In the genomic region with DNA sequence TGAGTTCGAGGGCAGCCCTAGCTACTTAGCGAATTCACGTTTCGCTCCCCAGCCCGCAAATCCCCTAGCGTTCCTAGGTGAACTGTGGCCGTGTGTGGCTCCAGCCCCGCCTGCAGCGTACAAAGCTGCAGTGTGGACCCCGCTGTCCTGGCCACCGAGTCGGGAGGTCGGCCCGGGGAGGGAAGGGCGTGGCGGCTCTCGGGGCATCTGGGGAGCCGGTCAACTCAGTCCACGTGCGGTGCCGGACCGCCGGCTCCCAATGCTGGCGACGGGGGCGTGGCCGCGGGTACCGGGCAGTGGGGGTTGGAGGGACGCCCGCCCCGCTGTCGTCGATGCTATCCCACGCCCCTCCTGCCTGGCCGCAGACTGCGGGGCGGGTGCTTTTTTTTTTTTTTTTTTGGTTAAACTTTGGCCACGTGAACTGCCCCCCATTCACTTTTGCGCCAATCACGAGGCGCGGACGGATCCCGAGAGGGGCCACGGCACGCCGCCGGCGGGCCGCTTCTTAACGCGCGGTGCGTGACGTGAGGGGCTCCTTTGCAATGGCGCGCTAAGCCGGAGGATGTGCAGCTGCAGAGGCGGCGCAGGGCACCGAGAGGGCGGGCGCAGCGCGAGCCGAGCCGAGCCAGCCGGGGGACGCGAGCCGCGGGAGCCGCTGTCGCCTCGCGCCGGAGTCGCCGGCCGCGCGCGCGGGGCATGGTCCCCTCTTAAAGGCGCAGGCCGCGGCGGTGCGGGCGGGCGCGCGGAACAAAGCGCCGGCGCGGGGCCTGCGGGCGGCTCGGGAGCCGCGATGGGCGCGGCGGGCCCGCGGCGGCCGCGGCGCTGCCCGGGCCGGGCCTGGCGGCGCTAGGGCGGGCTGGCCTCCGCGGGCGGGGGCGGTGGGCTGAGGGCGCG, we compare ENCODE assay signal across 8 mouse cellular contexts. TPM values are rescaled to one million over a fixed set of nuclear protein-coding genes. Genes with fewer than 3 reads are reported as not detected.
DNase-seq lines count a peak whose midpoint lies in the region; ATAC-seq and TF ChIP-seq lines count a peak whose summit lies in the region.

Gene Chsy1, plus strand, starts transcription at position 555 of the 894 bp plus-strand sequence.

- peak; percentile 65 for DNase-seq in ES-E14 (ENCODE audit: low read depth, low spot score)
- peak; percentile 86 for DNase-seq in cerebellum, adult 11-12 months
- peak; percentile 85 for DNase-seq in heart, postnatal 25 days (ENCODE audit: low spot score)
- peak; percentile 87 to 92 for DNase-seq in layer of hippocampus, adult 18-20 months (ENCODE audit: low spot score in 2 of 2)
- peak; percentile 88 to 89 for DNase-seq in lung, adult 18-20 months
- DNase-seq in testis, postnatal 10 days (ENCODE audit: low spot score), result peak; percentile 91

- in situ Hi-C loops in ES-E14 (cut with MboI; ENCODE audit: low sequenced_read_pairs in 2 of 2, unreplicated experiment in 2 of 2), result loop anchor here (25.0 kb wide), 2 partner anchors 203 to 553 kb away; no protein-coding TSS in a partner anchor

- no peaks in the 10 kb centered on the region for H3K9me3 ChIP-seq in ES-E14 (ENCODE audit: control insufficient read depth, insufficient read depth, low read depth, low read length)
- no peaks in the 10 kb centered on the region for H3K9me3 ChIP-seq in forebrain, embryonic 15.5 days
- no peaks in the 10 kb centered on the region for H3K9me3 ChIP-seq in neural tube, embryonic 15.5 days (replicated peaks)

- intact Hi-C loops in heart, postnatal 25 days (cut with DNase I), result no loop called here

- peak; percentile 92 for ATAC-seq in forebrain, embryonic 15.5 days (replicated peaks)
- peak; percentile 90 for ATAC-seq in neural tube, embryonic 15.5 days (ENCODE audit: low FRiP score)

- peak within 1 kb of the TSS; percentile 83 for H3K9ac ChIP-seq in ES-E14 (ENCODE audit: insufficient read depth, low read depth, low read length, poor library complexity, severe bottlenecking)
- H3K9ac ChIP-seq in forebrain, embryonic 15.5 days (replicated peaks), result peak within 1 kb of the TSS; percentile 91
- peak within 1 kb of the TSS; percentile 93 for H3K9ac ChIP-seq in neural tube, embryonic 15.5 days (replicated peaks)

- peak within 1 kb of the TSS; percentile 79 to 90 for H3K4me3 ChIP-seq in ES-E14 (ENCODE audit: insufficient read depth in 1 of 2, low read depth in 1 of 2, low read length in 2 of 2, poor library complexity in 1 of 2, severe bottlenecking in 1 of 2)
- peak within 1 kb of the TSS; percentile 94 for H3K4me3 ChIP-seq in forebrain, embryonic 15.5 days
- H3K4me3 ChIP-seq in neural tube, embryonic 15.5 days (replicated peaks), result peak within 1 kb of the TSS; percentile 95

- H3K36me3 ChIP-seq in ES-E14 (ENCODE audit: control insufficient read depth, insufficient read depth, low read length, poor library complexity, severe bottlenecking), result peaks cover under 1% of the 10 kb centered on the region; the same call in 1 of the 2 replicates
- no peaks in the 10 kb centered on the region for H3K36me3 ChIP-seq in forebrain, embryonic 15.5 days
- no peaks in the 10 kb centered on the region for H3K36me3 ChIP-seq in neural tube, embryonic 15.5 days

- no peaks in the 10 kb centered on the region for H3K4me1 ChIP-seq in ES-E14 (ENCODE audit: control insufficient read depth in 2 of 2, insufficient read depth in 2 of 2, low read length in 2 of 2, poor library complexity in 1 of 2)
- H3K4me1 ChIP-seq in forebrain, embryonic 15.5 days, result peaks cover 36% of the 10 kb centered on the region
- H3K4me1 ChIP-seq in neural tube, embryonic 15.5 days, result peaks cover 34% of the 10 kb centered on the region

- peak within 1 kb of the TSS; percentile 99 for H3K4me2 ChIP-seq in forebrain, embryonic 15.5 days (replicated peaks)
- H3K4me2 ChIP-seq in neural tube, embryonic 15.5 days, result peak within 1 kb of the TSS; percentile 98

- no peak within 1 kb of the TSS for H3K27ac ChIP-seq in ES-E14 (ENCODE audit: insufficient read depth, low read depth, low read length, poor library complexity, severe bottlenecking)
- peak within 1 kb of the TSS; percentile 97 for H3K27ac ChIP-seq in forebrain, embryonic 15.5 days (replicated peaks)
- peak within 1 kb of the TSS; percentile 90 for H3K27ac ChIP-seq in neural tube, embryonic 15.5 days (replicated peaks)

- under 1% methylated on average over 74 of the region's 123 CpGs for WGBS in forebrain, embryonic 15.5 days
- WGBS in neural tube, embryonic 15.5 days, result under 1% methylated on average over 120 of the region's 123 CpGs

- H3K27me3 ChIP-seq in forebrain, embryonic 15.5 days, result no peaks in the 10 kb centered on the region
- 0 out of 2 replicates have a peak, but pooled peaks cover 3% of the 10 kb centered on the region for H3K27me3 ChIP-seq in neural tube, embryonic 15.5 days (replicated peaks)

TF ChIP-seq in ES-E14, 5 proteins besides CTCF, POLR2A, EP300 and RAD21:
- TF ChIP-seq MAFK (IDR thresholded peaks at IDR 0.05; ENCODE audit: insufficient read depth, low read depth, low read length) (no peak), ZNF384 (IDR thresholded peaks at IDR 0.05; ENCODE audit: low read depth, low read length) (peak; percentile 98), ZC3H11A (IDR thresholded peaks at IDR 0.05; ENCODE audit: borderline replicate concordance, low read depth, low read length) (no peak), CHD2 (IDR thresholded peaks at IDR 0.05; ENCODE audit: low read depth, low read length) (no peak), HCFC1 (IDR thresholded peaks at IDR 0.05; ENCODE audit: borderline replicate concordance, insufficient read depth, low read length) (no peak; the same call in 1 of the 2 replicates)

RNA-seq across cellular contexts. Expression of gene Chsy1, which starts in this region (rescaled TPM):
- total RNA-seq in ES-E14 (2012; rRNA removed), result 25.6 and 30.8 TPM in 2 replicates
- polyA plus RNA-seq in forebrain, embryonic 15.5 days (2015; fragmentation: Nextera tagmentation; extraction: Ambion mirVana), result 13.3 and 13.8 TPM in 2 replicates
- 10 to 100 TPM; 14.4 to 16.8 TPM for total RNA-seq in heart, postnatal 25 days (2021)
- 10 to 100 TPM; 16.6 to 16.7 TPM for total RNA-seq in layer of hippocampus, adult 18-20 months (2021)
- 9.9 and 10.7 TPM in 2 replicates for polyA plus RNA-seq in neural tube, embryonic 15.5 days (2015; fragmentation: Nextera tagmentation; extraction: Ambion mirVana)
